Mouse (Mus musculus) ES-Bruce4 (cell line): ENCODE measurements around the gene Rcbtb2. TPM values are rescaled to one million over a fixed set of nuclear protein-coding genes. Genes with fewer than 3 reads are reported as not detected.

Source experiments
- H3K27ac ChIP-seq: 2 replicates; pipeline ENCODE4 v1.5.1; 2012; ENCODE audit warnings: low read length, inconsistent platforms; ENCODE audit not compliant: insufficient read depth
- H3K27me3 ChIP-seq: 2 replicates; pipeline ENCODE4 v1.6.1; 2012; ENCODE audit warnings: mild to moderate bottlenecking, low read length, inconsistent platforms; ENCODE audit not compliant: control insufficient read depth, poor library complexity, insufficient read depth, severe bottlenecking
- H3K36me3 ChIP-seq: 2 replicates; pipeline ENCODE4 v1.6.1; 2012; ENCODE audit warnings: inconsistent platforms, mild to moderate bottlenecking, low read length, moderate library complexity; ENCODE audit not compliant: control insufficient read depth, poor library complexity, insufficient read depth, severe bottlenecking
- H3K4me1 ChIP-seq: one replicate; pipeline ENCODE4 v1.8.1; 2011; ENCODE audit warnings: low read length; ENCODE audit not compliant: control insufficient read depth, insufficient read depth
- H3K4me3 ChIP-seq: 2 replicates; pipeline ENCODE4 v1.5.1; 2011; ENCODE audit warnings: low read depth, mild to moderate bottlenecking, low read length
- H3K9ac ChIP-seq: 2 replicates; pipeline ENCODE4 v1.6.1; 2012; ENCODE audit warnings: low read depth, mild to moderate bottlenecking, inconsistent platforms; ENCODE audit not compliant: poor library complexity, severe bottlenecking
- H3K9me3 ChIP-seq: replicated peaks from 2 replicates; pipeline ENCODE4 v1.6.1; 2012; ENCODE audit warnings: mild to moderate bottlenecking, low read length, inconsistent platforms; ENCODE audit not compliant: control insufficient read depth, poor library complexity, insufficient read depth, severe bottlenecking
- CTCF ChIP-seq: IDR thresholded peaks from one replicate; pipeline ENCODE4 v1.8.1; 2011; ENCODE audit warnings: low read depth, low read length
- EP300 ChIP-seq: IDR thresholded peaks from 2 replicates; pipeline ENCODE4 v1.6.1; 2011; ENCODE audit warnings: low read depth, low read length; ENCODE audit not compliant: insufficient read depth
- POLR2A ChIP-seq: IDR thresholded peaks from one replicate; pipeline ENCODE4 v1.8.1; 2011; ENCODE audit warnings: low read length; ENCODE audit not compliant: insufficient read depth
- polyA plus RNA-seq: library from polyadenylated mRNA; stranded (reverse); fragments of >200 nt; gene quantifications from 2 replicates; pipeline ENCODE4 v1.2.4, GENCODE M21; 2011; ENCODE audit warnings: low read depth; ENCODE audit not compliant: missing spikeins, insufficient read depth, insufficient read length

The Rcbtb2 gene
- polyA plus RNA-seq, 1 experiment, result 74.1 TPM

- no peaks in the 10 kb centered on the region for H3K4me1 ChIP-seq
- H3K9me3 ChIP-seq, result no peaks in the 10 kb centered on the region
- no peaks in the 10 kb centered on the region for H3K27me3 ChIP-seq
- no peak overlapping the region for H3K4me3 ChIP-seq
- H3K27ac ChIP-seq, result no peak overlapping the region
- H3K36me3 ChIP-seq, result no peaks in the 10 kb centered on the region
- no peak overlapping the region for H3K9ac ChIP-seq
- TF ChIP-seq POLR2A (no peak), CTCF (no peak), EP300 (no peak)
Measured at GRCm38 (mm10) chr14:73130519-73130918, 7.7 kb downstream of the Rcbtb2 start.

DNA sequence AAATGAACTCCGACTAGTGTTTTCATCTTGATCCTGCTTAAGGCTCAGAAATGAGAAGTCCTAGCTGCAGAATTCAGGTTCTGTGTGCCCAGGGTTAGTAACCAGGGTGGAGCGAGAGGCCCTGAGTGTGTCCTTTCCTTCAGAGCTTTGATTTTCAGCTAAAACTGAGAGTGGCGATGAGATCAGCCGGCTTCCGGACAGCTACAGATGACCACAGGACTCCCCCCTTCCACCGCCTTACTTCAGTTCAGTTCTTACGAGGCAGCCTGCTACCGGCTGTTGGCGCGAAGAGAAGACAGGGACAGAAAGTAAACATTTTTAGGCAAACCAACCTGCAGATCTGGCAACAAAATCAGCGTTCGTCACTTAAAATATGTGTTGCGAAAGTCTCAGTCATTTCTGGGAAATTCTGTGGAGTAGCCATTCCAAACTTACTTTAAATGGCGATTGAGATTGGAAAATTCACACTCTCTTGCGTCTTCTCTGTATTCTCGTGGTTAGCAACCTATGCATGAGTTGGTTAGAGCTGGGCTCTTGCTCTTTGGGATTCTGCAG is 9.1 kb downstream of the Rcbtb2 start:
- no peak overlapping the region for H3K9ac ChIP-seq
- TF ChIP-seq CTCF (no peak), EP300 (no peak), POLR2A (no peak)
- H3K27ac ChIP-seq, result no peak overlapping the region
- no peaks in the 10 kb centered on the region for H3K27me3 ChIP-seq
- H3K36me3 ChIP-seq, result no peaks in the 10 kb centered on the region
- H3K4me1 ChIP-seq, result no peaks in the 10 kb centered on the region
- H3K9me3 ChIP-seq, result no peaks in the 10 kb centered on the region
- H3K4me3 ChIP-seq, result no peak overlapping the region

DNA sequence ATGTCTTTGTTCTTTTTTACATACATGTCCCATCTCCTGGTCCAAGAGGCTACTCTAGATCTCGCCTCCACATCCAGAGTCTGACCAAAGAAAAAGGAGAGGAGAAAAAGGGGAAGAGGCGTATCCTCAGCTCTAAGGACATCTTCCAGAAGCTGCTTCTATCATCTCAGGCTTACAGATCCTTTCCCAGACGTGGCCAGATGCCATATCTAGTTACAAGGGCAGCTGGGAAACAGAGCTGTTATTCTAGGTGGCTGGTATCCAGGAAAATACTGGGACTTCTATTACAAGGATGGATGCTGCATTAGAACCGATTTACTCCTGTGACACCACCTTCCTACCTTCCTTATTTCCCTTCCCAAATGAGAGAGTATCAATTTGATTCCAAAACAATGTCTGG is 9.9 kb downstream of the Rcbtb2 start:
- TF ChIP-seq CTCF, result no peak
- no peak for TF ChIP-seq EP300
- TF ChIP-seq POLR2A, result no peak
- H3K9ac ChIP-seq, result no peak overlapping the region
- H3K4me3 ChIP-seq, result no peak overlapping the region
- H3K27me3 ChIP-seq, result no peaks in the 10 kb centered on the region
- H3K36me3 ChIP-seq, result no peaks in the 10 kb centered on the region
- no peaks in the 10 kb centered on the region for H3K9me3 ChIP-seq
- H3K27ac ChIP-seq, result no peak overlapping the region
- H3K4me1 ChIP-seq, result no peaks in the 10 kb centered on the region

DNA sequence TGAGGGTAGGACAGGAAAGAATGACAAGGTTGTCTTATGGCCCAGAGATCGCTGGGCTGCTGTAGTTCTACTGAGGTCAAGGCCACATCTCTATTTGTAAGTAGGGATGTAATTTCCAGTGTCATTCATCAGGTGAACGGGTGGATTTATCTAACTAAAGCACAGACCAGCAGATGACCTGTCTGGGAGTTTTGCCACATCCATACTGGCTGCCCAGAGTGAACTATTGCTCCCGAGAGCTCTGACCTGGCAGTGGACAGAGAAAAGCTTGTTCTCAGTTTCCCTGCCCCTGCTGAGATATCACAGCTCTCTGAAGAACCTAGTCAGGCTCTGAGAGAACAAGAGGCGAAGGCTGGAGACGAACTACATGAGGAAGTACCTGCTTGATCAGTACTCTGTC is 14.4 kb downstream of the Rcbtb2 start:
- H3K27ac ChIP-seq, result no peak overlapping the region
- H3K4me1 ChIP-seq, result no peaks in the 10 kb centered on the region

DNA sequence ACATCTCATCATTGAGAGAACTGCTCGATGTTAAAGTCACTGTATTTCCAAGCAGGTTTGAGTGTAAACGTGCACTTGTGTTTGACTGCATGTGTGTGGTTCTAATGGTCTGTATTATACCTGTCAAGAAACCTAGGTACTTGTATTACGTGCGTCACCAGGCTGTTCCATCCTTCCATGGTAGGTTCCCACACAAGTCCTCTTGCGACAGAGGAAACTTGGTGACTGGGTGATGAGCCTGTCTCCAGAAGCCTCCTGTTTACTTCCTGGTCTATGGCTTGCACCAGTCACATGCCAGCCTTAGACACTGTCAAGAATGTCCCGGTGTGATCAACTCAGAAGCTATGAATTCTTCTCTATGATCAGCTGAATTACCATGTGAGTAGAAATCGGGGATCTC is 15.6 kb downstream of the Rcbtb2 start:
- no peaks in the 10 kb centered on the region for H3K27me3 ChIP-seq
- H3K9me3 ChIP-seq, result no peaks in the 10 kb centered on the region
- TF ChIP-seq POLR2A (no peak), EP300 (no peak), CTCF (no peak)
- no peak overlapping the region for H3K9ac ChIP-seq
- no peaks in the 10 kb centered on the region for H3K4me1 ChIP-seq
- H3K27ac ChIP-seq, result no peak overlapping the region
- no peak overlapping the region for H3K4me3 ChIP-seq
- no peaks in the 10 kb centered on the region for H3K36me3 ChIP-seq

More for the DNA sequence above, 14.4 kb downstream of the Rcbtb2 start:
- Histone ChIP-seq H3K9ac (no peak overlapping the region), H3K36me3 (no peaks in the 10 kb centered on the region), H3K27me3 (no peaks in the 10 kb centered on the region), H3K4me3 (no peak overlapping the region), H3K9me3 (no peaks in the 10 kb centered on the region)
- no peak for TF ChIP-seq EP300
- no peak for TF ChIP-seq CTCF
- TF ChIP-seq POLR2A, result no peak

DNA sequence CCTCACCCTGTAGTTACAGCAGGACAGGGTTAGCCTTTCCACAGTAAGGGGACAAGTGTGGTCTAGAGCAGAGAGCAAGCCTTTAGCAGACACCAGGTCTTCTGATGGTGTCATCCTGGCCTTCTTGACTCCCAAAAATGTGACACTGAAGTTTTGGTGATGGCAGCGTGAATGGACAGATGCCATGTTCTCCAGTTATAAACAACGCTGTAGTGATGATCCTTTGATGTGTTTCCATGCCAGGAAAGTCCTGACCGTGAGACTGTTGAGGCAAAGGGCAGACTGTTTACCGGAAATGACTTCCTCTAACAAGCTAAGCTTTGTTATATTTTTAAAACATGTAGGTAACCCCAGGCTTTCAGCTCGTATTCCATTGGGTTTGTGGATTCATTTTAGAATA is 17.0 kb downstream of the Rcbtb2 start:
- H3K27ac ChIP-seq, result no peak overlapping the region
- H3K36me3 ChIP-seq, result no peaks in the 10 kb centered on the region
- TF ChIP-seq CTCF, result no peak
- TF ChIP-seq EP300, result no peak
- TF ChIP-seq POLR2A, result no peak
- no peak overlapping the region for H3K4me3 ChIP-seq
- H3K4me1 ChIP-seq, result no peaks in the 10 kb centered on the region
- no peaks in the 10 kb centered on the region for H3K9me3 ChIP-seq
- H3K27me3 ChIP-seq, result no peaks in the 10 kb centered on the region
- no peak overlapping the region for H3K9ac ChIP-seq
